Mouse (Mus musculus): ENCODE data around the gene Foxred2.

DNA sequence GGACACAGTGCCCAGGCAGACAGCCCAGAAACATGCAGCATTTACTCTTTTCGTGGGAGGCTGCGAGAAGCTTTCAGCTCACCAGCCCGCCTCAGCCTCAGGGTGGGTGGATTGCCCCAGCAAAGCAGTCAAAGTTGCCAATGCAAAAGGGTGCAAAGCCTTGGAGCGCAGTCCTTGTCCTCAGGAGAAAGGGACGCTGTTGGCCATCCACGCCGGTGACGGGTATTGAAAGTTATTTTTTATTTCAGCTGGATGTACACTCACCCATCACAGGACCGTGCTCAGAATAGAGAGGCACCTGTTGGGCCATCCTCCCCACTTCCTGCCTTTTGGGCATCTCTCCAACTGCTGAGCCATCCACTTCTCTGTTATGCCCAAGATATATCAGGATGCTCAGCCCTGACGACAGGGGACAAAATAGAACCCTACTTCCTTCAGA lies 22.9 kb upstream of the Foxred2 start:
- TF ChIP-seq CTCF (IDR thresholded peaks at IDR 0.05; ENCODE audit: low read depth, low read length) (no peak), EP300 (IDR thresholded peaks at IDR 0.05; ENCODE audit: insufficient read depth, low read depth, low read length) (no peak)

Measured in ES-Bruce4 (cell line).